Mouse (Mus musculus): ENCODE data around the gene Srsf4. TPM values are rescaled to one million over a fixed set of nuclear protein-coding genes. Genes with fewer than 3 reads are reported as not detected.

The Srsf4 gene
- polyA plus RNA-seq, 1 experiment from 2014 or later, result 97.5 TPM

GRCm38 (mm10) chr4:131918711-131919500 is 45.5 kb downstream of the Srsf4 start:
- Histone ChIP-seq H3K4me3 (no peak overlapping the region), H3K36me3 (peaks cover 19% of the 10 kb centered on the region), H3K27ac (no peak overlapping the region), H3K4me1 (peaks cover 60% of the 10 kb centered on the region), H3K9me3 (replicated peaks) (no peaks in the 10 kb centered on the region), H3K4me2 (peak overlapping the region; percentile 8; the same call in 1 of the 2 replicates), H3K9ac (no peak overlapping the region), H3K27me3 (replicated peaks) (peaks cover 100% of the 10 kb centered on the region)
- ATAC-seq, result peak; percentile 14; the same call in 1 of the 2 replicates
- WGBS (ENCODE audit: insufficient replicate concordance), result 19% methylated on average over 15 of the region's 15 CpGs

GRCm38 (mm10) chr4:131919506-131920140 is 46.2 kb downstream of the Srsf4 start:
- H3K4me2 ChIP-seq, result peak overlapping the region; percentile 70
- 18% methylated on average over 15 of the region's 15 CpGs for WGBS (ENCODE audit: insufficient replicate concordance)
- H3K27ac ChIP-seq, result peak overlapping the region; percentile 59; the same call in 1 of the 2 replicates
- peak overlapping the region; percentile 58; the same call in 1 of the 2 replicates for H3K4me3 ChIP-seq
- H3K9ac ChIP-seq, result no peak overlapping the region
- peaks cover 60% of the 10 kb centered on the region for H3K4me1 ChIP-seq
- H3K36me3 ChIP-seq, result peaks cover 26% of the 10 kb centered on the region
- H3K9me3 ChIP-seq (replicated peaks), result no peaks in the 10 kb centered on the region
- H3K27me3 ChIP-seq (replicated peaks), result peaks cover 100% of the 10 kb centered on the region
- ATAC-seq, result no peak

- H3K9me3 ChIP-seq (replicated peaks), result no peaks in the 10 kb centered on the region
- H3K36me3 ChIP-seq, result peaks cover 32% of the 10 kb centered on the region
- H3K9ac ChIP-seq, result peak overlapping the region; percentile 57
- ATAC-seq, result no peak
- H3K27me3 ChIP-seq (replicated peaks), result peaks cover 100% of the 10 kb centered on the region
- H3K4me3 ChIP-seq, result peak overlapping the region; percentile 58
- peak overlapping the region; percentile 70 for H3K4me2 ChIP-seq
- peaks cover 60% of the 10 kb centered on the region for H3K4me1 ChIP-seq
- H3K27ac ChIP-seq, result peak overlapping the region; percentile 59; the same call in 1 of the 2 replicates
- 3% methylated on average over 45 of the region's 51 CpGs for WGBS (ENCODE audit: insufficient replicate concordance)
Measured at GRCm38 (mm10) chr4:131920141-131920594, 46.8 kb downstream of the Srsf4 start.

- peak overlapping the region; percentile 57 for H3K9ac ChIP-seq
- H3K4me1 ChIP-seq, result peaks cover 55% of the 10 kb centered on the region
- ATAC-seq, result no peak
- peak overlapping the region; percentile 70 for H3K4me2 ChIP-seq
- H3K9me3 ChIP-seq (replicated peaks), result no peaks in the 10 kb centered on the region
- peaks cover 97% of the 10 kb centered on the region for H3K27me3 ChIP-seq (replicated peaks)
- peak overlapping the region; percentile 58 for H3K4me3 ChIP-seq
- 2% methylated on average over 63 of the region's 76 CpGs for WGBS (ENCODE audit: insufficient replicate concordance)
- peak overlapping the region; percentile 59 for H3K27ac ChIP-seq
- H3K36me3 ChIP-seq, result peaks cover 38% of the 10 kb centered on the region
Measured at GRCm38 (mm10) chr4:131920595-131921351, 47.4 kb downstream of the Srsf4 start.

GRCm38 (mm10) chr4:131921461-131922346 is 48.3 kb downstream of the Srsf4 start, which contains the start of gene Tmem200b:
Gene Tmem200b, plus strand, starts transcription at chr4:131921771.
- 0 out of 2 replicates have a peak, but pooled peaks have one; percentile 33 for ATAC-seq
- H3K9me3 ChIP-seq (replicated peaks), result no peaks in the 10 kb centered on the region
- H3K36me3 ChIP-seq, result peaks cover 47% of the 10 kb centered on the region
- peak within 1 kb of the TSS; percentile 58 for H3K4me3 ChIP-seq
- WGBS (ENCODE audit: insufficient replicate concordance), result 2% methylated on average over 122 of the region's 130 CpGs
- peaks cover 88% of the 10 kb centered on the region for H3K27me3 ChIP-seq (replicated peaks)
- peak within 1 kb of the TSS; percentile 70 for H3K4me2 ChIP-seq
- H3K4me1 ChIP-seq, result peaks cover 50% of the 10 kb centered on the region
- peak within 1 kb of the TSS; percentile 57 for H3K9ac ChIP-seq
- H3K27ac ChIP-seq, result peak within 1 kb of the TSS; percentile 59

- Histone ChIP-seq H3K4me3 (peak overlapping the region; percentile 58), H3K36me3 (peaks cover 54% of the 10 kb centered on the region), H3K4me2 (peak overlapping the region; percentile 70), H3K27ac (no peak overlapping the region), H3K9me3 (replicated peaks) (no peaks in the 10 kb centered on the region), H3K27me3 (replicated peaks) (peaks cover 81% of the 10 kb centered on the region), H3K9ac (no peak overlapping the region), H3K4me1 (peaks cover 46% of the 10 kb centered on the region)
- no peak for ATAC-seq
- 65% methylated on average over 15 of the region's 15 CpGs for WGBS (ENCODE audit: insufficient replicate concordance)
Measured at GRCm38 (mm10) chr4:131922404-131922803, 49.0 kb downstream of the Srsf4 start.

GRCm38 (mm10) chr4:131924096-131924810 is 50.8 kb downstream of the Srsf4 start:
- no peak for ATAC-seq
- peaks cover 63% of the 10 kb centered on the region for H3K27me3 ChIP-seq (replicated peaks)
- H3K4me2 ChIP-seq, result no peak overlapping the region
- H3K9me3 ChIP-seq (replicated peaks), result no peaks in the 10 kb centered on the region
- H3K36me3 ChIP-seq, result peaks cover 72% of the 10 kb centered on the region
- H3K4me3 ChIP-seq, result no peak overlapping the region
- 86% methylated on average over 6 of the region's 6 CpGs for WGBS (ENCODE audit: insufficient replicate concordance)
- no peak overlapping the region for H3K27ac ChIP-seq
- H3K9ac ChIP-seq, result no peak overlapping the region
- H3K4me1 ChIP-seq, result peaks cover 40% of the 10 kb centered on the region

- 84% methylated on average over 6 of the region's 6 CpGs for WGBS (ENCODE audit: insufficient replicate concordance)
- Histone ChIP-seq H3K27ac (no peak overlapping the region), H3K9ac (no peak overlapping the region), H3K4me3 (no peak overlapping the region), H3K9me3 (replicated peaks) (no peaks in the 10 kb centered on the region), H3K27me3 (replicated peaks) (peaks cover 14% of the 10 kb centered on the region), H3K4me2 (no peak overlapping the region), H3K36me3 (peaks cover 100% of the 10 kb centered on the region), H3K4me1 (0 out of 2 replicates have a peak, but pooled peaks cover 3% of the 10 kb centered on the region)
- ATAC-seq, result no peak
Measured at GRCm38 (mm10) chr4:131929146-131929545, 55.7 kb downstream of the Srsf4 start.

- WGBS (ENCODE audit: insufficient replicate concordance), result 82% methylated on average over 2 of the region's 2 CpGs
- no peak overlapping the region for H3K4me2 ChIP-seq
- peaks cover 98% of the 10 kb centered on the region for H3K36me3 ChIP-seq
- no peaks in the 10 kb centered on the region for H3K9me3 ChIP-seq (replicated peaks)
- ATAC-seq, result no peak; the same call in 1 of the 2 replicates
- H3K4me3 ChIP-seq, result no peak overlapping the region
- no peak overlapping the region for H3K9ac ChIP-seq
- H3K27ac ChIP-seq, result no peak overlapping the region
- 0 out of 2 replicates have a peak, but pooled peaks cover 3% of the 10 kb centered on the region for H3K4me1 ChIP-seq
- no peaks in the 10 kb centered on the region for H3K27me3 ChIP-seq (replicated peaks)
Measured at GRCm38 (mm10) chr4:131939459-131939858, 66.0 kb downstream of the Srsf4 start.

- peaks cover 98% of the 10 kb centered on the region for H3K36me3 ChIP-seq
- H3K27me3 ChIP-seq (replicated peaks), result no peaks in the 10 kb centered on the region
- H3K4me3 ChIP-seq, result no peak overlapping the region
- H3K9ac ChIP-seq, result no peak overlapping the region
- no peak overlapping the region for H3K4me2 ChIP-seq
- 93% methylated on average over 4 of the region's 4 CpGs for WGBS (ENCODE audit: insufficient replicate concordance)
- H3K9me3 ChIP-seq (replicated peaks), result no peaks in the 10 kb centered on the region
- H3K4me1 ChIP-seq, result 0 out of 2 replicates have a peak, but pooled peaks cover 3% of the 10 kb centered on the region
- no peak overlapping the region for H3K27ac ChIP-seq
- ATAC-seq, result no peak
Measured at GRCm38 (mm10) chr4:131940846-131941245, 67.4 kb downstream of the Srsf4 start.

All from liver, embryonic 12.5 days (tissue).